Mouse (Mus musculus): ENCODE data around the gene Gcdh. TPM values are rescaled to one million over a fixed set of nuclear protein-coding genes. Genes with fewer than 3 reads are reported as not detected.

The Gcdh gene
- polyA plus RNA-seq, 1 experiment from 2014 or later: 18.5 TPM

- no peaks in the 10 kb centered on the region for H3K4me1 ChIP-seq (replicated peaks; ENCODE audit: control insufficient read depth, insufficient read depth)
- H3K4me3 ChIP-seq (ENCODE audit: low read depth, low read length): peak overlapping the region; percentile 71
- peak overlapping the region; percentile 74 for H3K9ac ChIP-seq (ENCODE audit: low read length)
- WGBS: under 1% methylated on average over 68 of the region's 68 CpGs
- DNase-seq (ENCODE audit: low spot score) (peak; percentile 93), ATAC-seq (ENCODE audit: low FRiP score, low TSS enrichment) (peak; percentile 92)
- peak overlapping the region; percentile 99 for H3K4me2 ChIP-seq (replicated peaks; ENCODE audit: low read depth)
- no peaks in the 10 kb centered on the region for H3K36me3 ChIP-seq (ENCODE audit: control insufficient read depth, insufficient read depth, low read length)
- TF ChIP-seq EP300 (optimal IDR thresholded peaks at IDR 0.05): no peak
- peak; percentile 92 for TF ChIP-seq CTCF (IDR thresholded peaks at IDR 0.05; ENCODE audit: low read depth)
- peak overlapping the region; percentile 80 for H3K27ac ChIP-seq (replicated peaks)
- H3K9me3 ChIP-seq (ENCODE audit: control insufficient read depth, low read length): no peaks in the 10 kb centered on the region
- no peaks in the 10 kb centered on the region for H3K27me3 ChIP-seq (ENCODE audit: control insufficient read depth, insufficient read depth, low read length)
Observed at GRCm38 (mm10) chr8:84902920-84903661, 9.4 kb upstream of the Gcdh start.

GRCm38 (mm10) chr8:84902367-84902919, 8.7 kb upstream of the Gcdh start:
- ATAC-seq (ENCODE audit: low FRiP score, low TSS enrichment): no peak
- 5% methylated on average over 23 of the region's 24 CpGs for WGBS

GRCm38 (mm10) chr8:84901752-84902151, 8.0 kb upstream of the Gcdh start, which contains the start of gene Klf1:
Gene Klf1, plus strand, starts transcription at chr8:84901928.
- DNase-seq (ENCODE audit: low spot score) (no peak), ATAC-seq (ENCODE audit: low FRiP score, low TSS enrichment) (no peak)
- no peaks in the 10 kb centered on the region for H3K27me3 ChIP-seq (ENCODE audit: control insufficient read depth, insufficient read depth, low read length)
- peak within 1 kb of the TSS; percentile 80; the same call in 1 of the 2 replicates for H3K27ac ChIP-seq (replicated peaks)
- H3K9me3 ChIP-seq (ENCODE audit: control insufficient read depth, low read length): no peaks in the 10 kb centered on the region
- H3K36me3 ChIP-seq (ENCODE audit: control insufficient read depth, insufficient read depth, low read length): no peaks in the 10 kb centered on the region
- WGBS: 65% methylated on average over 3 of the region's 3 CpGs
- peak within 1 kb of the TSS; percentile 74 for H3K9ac ChIP-seq (ENCODE audit: low read length)
- no peaks in the 10 kb centered on the region for H3K4me1 ChIP-seq (replicated peaks; ENCODE audit: control insufficient read depth, insufficient read depth)
- peak within 1 kb of the TSS; percentile 99 for H3K4me2 ChIP-seq (replicated peaks; ENCODE audit: low read depth)
- TF ChIP-seq EP300 (optimal IDR thresholded peaks at IDR 0.05): no peak
- H3K4me3 ChIP-seq (ENCODE audit: low read depth, low read length): peak within 1 kb of the TSS; percentile 71

More at GRCm38 (mm10) chr8:84902367-84902919, 8.7 kb upstream of the Gcdh start:
- Histone ChIP-seq H3K4me1 (replicated peaks; ENCODE audit: control insufficient read depth, insufficient read depth) (no peaks in the 10 kb centered on the region), H3K36me3 (ENCODE audit: control insufficient read depth, insufficient read depth, low read length) (no peaks in the 10 kb centered on the region), H3K4me2 (replicated peaks; ENCODE audit: low read depth) (peak overlapping the region; percentile 99), H3K9me3 (ENCODE audit: control insufficient read depth, low read length) (no peaks in the 10 kb centered on the region), H3K4me3 (ENCODE audit: low read depth, low read length) (peak overlapping the region; percentile 71), H3K27me3 (ENCODE audit: control insufficient read depth, insufficient read depth, low read length) (no peaks in the 10 kb centered on the region), H3K9ac (ENCODE audit: low read length) (peak overlapping the region; percentile 74), H3K27ac (replicated peaks) (peak overlapping the region; percentile 80; the same call in 1 of the 2 replicates)
- TF ChIP-seq CTCF (IDR thresholded peaks at IDR 0.05; ENCODE audit: low read depth) (no peak), EP300 (optimal IDR thresholded peaks at IDR 0.05) (no peak)
- no peak for DNase-seq (ENCODE audit: low spot score)

- Histone ChIP-seq H3K9me3 (ENCODE audit: control insufficient read depth, low read length) (no peaks in the 10 kb centered on the region), H3K4me2 (replicated peaks; ENCODE audit: low read depth) (no peak overlapping the region), H3K4me1 (replicated peaks; ENCODE audit: control insufficient read depth, insufficient read depth) (no peaks in the 10 kb centered on the region), H3K27me3 (ENCODE audit: control insufficient read depth, insufficient read depth, low read length) (no peaks in the 10 kb centered on the region), H3K27ac (replicated peaks) (no peak overlapping the region), H3K4me3 (ENCODE audit: low read depth, low read length) (no peak overlapping the region), H3K9ac (ENCODE audit: low read length) (no peak overlapping the region), H3K36me3 (ENCODE audit: control insufficient read depth, insufficient read depth, low read length) (no peaks in the 10 kb centered on the region)
- TF ChIP-seq EP300 (optimal IDR thresholded peaks at IDR 0.05): no peak
- no peak for TF ChIP-seq CTCF (IDR thresholded peaks at IDR 0.05; ENCODE audit: low read depth)
- 63% methylated on average over 4 of the region's 4 CpGs for WGBS
- ATAC-seq (ENCODE audit: low FRiP score, low TSS enrichment): no peak
- no peak for DNase-seq (ENCODE audit: low spot score)
Observed at GRCm38 (mm10) chr8:84901071-84901470, 7.3 kb upstream of the Gcdh start.

- Histone ChIP-seq H3K36me3 (ENCODE audit: control insufficient read depth, insufficient read depth, low read length) (no peaks in the 10 kb centered on the region; the same call in 1 of the 2 replicates), H3K9me3 (ENCODE audit: control insufficient read depth, low read length) (no peaks in the 10 kb centered on the region), H3K27ac (replicated peaks) (no peak overlapping the region), H3K9ac (ENCODE audit: low read length) (no peak overlapping the region), H3K4me1 (replicated peaks; ENCODE audit: control insufficient read depth, insufficient read depth) (0 out of 2 replicates have a peak, but pooled peaks cover 5% of the 10 kb centered on the region), H3K4me3 (ENCODE audit: low read depth, low read length) (no peak overlapping the region), H3K4me2 (replicated peaks; ENCODE audit: low read depth) (no peak overlapping the region), H3K27me3 (ENCODE audit: control insufficient read depth, insufficient read depth, low read length) (no peaks in the 10 kb centered on the region)
- no peak for ATAC-seq (ENCODE audit: low FRiP score, low TSS enrichment)
- WGBS: 88% methylated on average over 5 of the region's 5 CpGs
- DNase-seq (ENCODE audit: low spot score): no peak
- no peak for TF ChIP-seq CTCF (IDR thresholded peaks at IDR 0.05; ENCODE audit: low read depth)
- TF ChIP-seq EP300 (optimal IDR thresholded peaks at IDR 0.05): no peak
Observed at GRCm38 (mm10) chr8:84895963-84896362, 2.2 kb upstream of the Gcdh start.
